Mouse (Mus musculus): ENCODE results near the gene Nckap1l.

- TF ChIP-seq CTCF (IDR thresholded peaks at IDR 0.05) (peak; percentile 56), EP300 (IDR thresholded peaks at IDR 0.05) (no peak)
These were observed 28.9 kb downstream of the Nckap1l start for GRCm38 (mm10) chr15:103482488-103482887.
